Mouse (Mus musculus) kidney, postnatal 0 days (tissue): ENCODE results near the gene Ift20. TPM values are rescaled to one million over a fixed set of nuclear protein-coding genes. Genes with fewer than 3 reads are reported as not detected.
"Not testable (repeated sequence)": the region's sequence is repeated elsewhere in the genome, so short reads cannot be mapped to it uniquely, and the experiment has no call there.

Experiments used
- ATAC-seq: fragments of 200-750 bp; cut with Nextera tagmentation; replicated peaks from 2 replicates; pipeline ENCODE4 v1.8.0; 2017; ENCODE audit warnings: low read depth, moderate number of reproducible peaks, moderate TSS enrichment, moderate library complexity; ENCODE audit not compliant: low FRiP score
- DNase-seq: peaks from one replicate; pipeline ENCODE4 v3.0.0-alpha.2; 2016; ENCODE audit warnings: low spot score
- H3K27ac ChIP-seq: fragments of 300-500 bp; sonication (generic); 2 replicates; pipeline ENCODE4 v1.5.1; 2014; ENCODE audit warnings: mild to moderate bottlenecking
- H3K27me3 ChIP-seq: fragments of 300-500 bp; sonication (generic); 2 replicates; pipeline ENCODE4 v1.6.1; 2014; ENCODE audit warnings: low read length, mixed read lengths; ENCODE audit not compliant: insufficient read depth
- H3K36me3 ChIP-seq: fragments of 300-500 bp; sonication (generic); 2 replicates; pipeline ENCODE4 v1.6.1; 2014; ENCODE audit warnings: low read length, mixed read lengths; ENCODE audit not compliant: insufficient read depth
- H3K4me1 ChIP-seq: fragments of 300-500 bp; sonication (generic); replicated peaks from 2 replicates; pipeline ENCODE4 v1.6.1; 2014; ENCODE audit warnings: antibody characterized with exemption, low read length, mixed read lengths; ENCODE audit not compliant: insufficient read depth
- H3K4me2 ChIP-seq: fragments of 300-500 bp; sonication (generic); 2 replicates; pipeline ENCODE4 v1.6.1; 2014; ENCODE audit warnings: mild to moderate bottlenecking, low read length, moderate library complexity, mixed read lengths
- H3K4me3 ChIP-seq: fragments of 300-500 bp; sonication (generic); replicated peaks from 2 replicates; pipeline ENCODE4 v1.5.1; 2014; ENCODE audit warnings: low read depth, low read length
- H3K9ac ChIP-seq: fragments of 300-500 bp; sonication (generic); 2 replicates; pipeline ENCODE4 v1.6.1; 2014; ENCODE audit warnings: low read depth, low read length
- H3K9me3 ChIP-seq: fragments of 300-500 bp; sonication (generic); replicated peaks from 2 replicates; pipeline ENCODE4 v1.6.1; 2016; ENCODE audit warnings: low read length, inconsistent platforms, mixed read lengths
- CTCF ChIP-seq: IDR thresholded peaks from 2 replicates; pipeline ENCODE4 v1.5.1; 2016; ENCODE audit warnings: antibody characterized with exemption, low read depth, mild to moderate bottlenecking, moderate library complexity
- WGBS: fragments of 180-500 bp; shearing (Covaris S2); extraction: QIAGEN DNeasy Blood & Tissue Kit; methylation state at CpG from one replicate; pipeline ENCODE4 v1.1.7; 2014; 5-methylcytosine and 5-hydroxymethylcytosine counted together
- polyA plus RNA-seq: library from polyadenylated mRNA; unstranded; fragments of >200 nt; fragmentation: Nextera tagmentation; extraction: Ambion mirVana; gene quantifications from 2 replicates; pipeline ENCODE4 v1.2.1, GENCODE M21; 2015

Gene Ift20
- polyA plus RNA-seq, 1 experiment from 2014 or later = 185 TPM

DNA sequence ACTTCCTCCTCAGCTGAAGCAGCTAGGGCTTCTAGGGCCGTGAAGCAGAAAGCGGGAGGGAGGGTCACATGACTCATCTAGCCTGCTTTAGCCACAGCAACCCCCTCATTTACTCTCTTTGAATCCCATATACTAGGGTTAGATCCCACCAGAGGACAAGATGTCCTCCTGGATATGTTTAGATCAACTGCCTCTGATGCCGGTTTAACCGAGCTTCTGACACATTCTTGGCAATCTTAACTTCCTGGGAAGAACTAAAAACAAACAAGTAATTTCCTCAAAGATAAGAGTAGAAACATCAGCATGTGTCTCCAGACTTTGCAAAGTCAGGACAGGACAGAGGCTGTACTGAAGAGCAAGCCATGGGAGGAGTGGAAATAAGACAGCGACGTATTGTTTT, 30.6 kb downstream of the Ift20 start:
- Histone ChIP-seq H3K9me3 (no peaks in the 10 kb centered on the region), H3K4me2 (no peak overlapping the region), H3K9ac (no peak overlapping the region), H3K27me3 (no peaks in the 10 kb centered on the region), H3K4me1 (0 out of 2 replicates have a peak, but pooled peaks cover 3% of the 10 kb centered on the region), H3K4me3 (no peak overlapping the region), H3K27ac (peak overlapping the region; percentile 60), H3K36me3 (peaks cover 7% of the 10 kb centered on the region; the same call in 1 of the 2 replicates)
- peak; percentile 90 for DNase-seq
- ATAC-seq = peak; percentile 43; the same call in 1 of the 2 replicates
- TF ChIP-seq CTCF = no peak
- 36% methylated on average over 6 of the region's 6 CpGs for WGBS

DNA sequence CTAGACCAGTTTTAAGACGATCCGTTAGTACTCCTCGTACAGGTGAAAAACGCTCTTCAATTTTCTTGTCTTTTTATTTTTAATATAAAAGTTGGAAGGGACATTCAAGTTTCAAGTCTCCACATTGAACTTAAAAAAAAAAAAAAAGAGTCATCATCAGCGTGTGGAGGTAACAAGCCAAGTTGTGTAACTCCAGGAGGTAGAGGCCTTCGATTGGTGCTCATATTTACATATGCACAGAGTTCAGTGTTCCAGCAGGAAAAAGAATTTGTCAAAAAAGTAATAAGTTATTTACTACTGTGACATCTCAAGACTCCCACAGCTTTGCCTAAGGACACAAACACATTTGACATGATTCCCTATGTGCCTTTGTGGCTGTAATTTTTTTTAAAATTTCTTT, 31.5 kb downstream of the Ift20 start:
- H3K4me2 ChIP-seq = no peak overlapping the region
- H3K4me3 ChIP-seq = no peak overlapping the region
- DNase-seq (no peak), ATAC-seq (no peak)
- no peaks in the 10 kb centered on the region for H3K9me3 ChIP-seq
- WGBS = 72% methylated on average over 6 of the region's 6 CpGs
- 0 out of 2 replicates have a peak, but pooled peaks cover 3% of the 10 kb centered on the region for H3K4me1 ChIP-seq
- peaks cover 7% of the 10 kb centered on the region; the same call in 1 of the 2 replicates for H3K36me3 ChIP-seq
- H3K27me3 ChIP-seq = no peaks in the 10 kb centered on the region
- H3K27ac ChIP-seq = no peak overlapping the region
- H3K9ac ChIP-seq = no peak overlapping the region
- TF ChIP-seq CTCF = no peak

DNA sequence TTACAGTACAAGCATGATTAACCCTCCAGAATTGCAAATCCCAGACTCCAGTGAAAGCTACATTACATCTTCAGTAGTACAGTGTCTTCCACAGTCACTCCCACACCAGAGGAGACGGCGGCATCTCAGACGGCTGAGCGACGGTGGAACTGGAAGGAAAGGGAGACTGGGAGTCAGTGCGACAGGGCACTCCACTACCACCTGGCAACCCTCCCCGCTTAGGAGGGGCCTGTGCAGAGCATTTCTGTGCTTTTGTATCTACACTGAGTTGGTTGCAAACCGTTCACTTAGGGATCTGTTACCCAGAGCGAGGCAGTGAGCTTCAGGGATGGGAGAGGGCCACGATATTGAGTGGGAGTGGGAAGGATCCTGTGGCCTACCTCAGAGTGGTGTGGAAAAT, 32.7 kb downstream of the Ift20 start:
- 59% methylated on average over 10 of the region's 10 CpGs for WGBS
- Histone ChIP-seq H3K36me3 (peaks cover 7% of the 10 kb centered on the region; the same call in 1 of the 2 replicates), H3K9ac (no peak overlapping the region), H3K4me3 (no peak overlapping the region), H3K9me3 (no peaks in the 10 kb centered on the region), H3K4me1 (0 out of 2 replicates have a peak, but pooled peaks cover 3% of the 10 kb centered on the region), H3K27ac (no peak overlapping the region), H3K4me2 (no peak overlapping the region), H3K27me3 (no peaks in the 10 kb centered on the region)
- ATAC-seq (no peak), DNase-seq (no peak)
- TF ChIP-seq CTCF = no peak

DNA sequence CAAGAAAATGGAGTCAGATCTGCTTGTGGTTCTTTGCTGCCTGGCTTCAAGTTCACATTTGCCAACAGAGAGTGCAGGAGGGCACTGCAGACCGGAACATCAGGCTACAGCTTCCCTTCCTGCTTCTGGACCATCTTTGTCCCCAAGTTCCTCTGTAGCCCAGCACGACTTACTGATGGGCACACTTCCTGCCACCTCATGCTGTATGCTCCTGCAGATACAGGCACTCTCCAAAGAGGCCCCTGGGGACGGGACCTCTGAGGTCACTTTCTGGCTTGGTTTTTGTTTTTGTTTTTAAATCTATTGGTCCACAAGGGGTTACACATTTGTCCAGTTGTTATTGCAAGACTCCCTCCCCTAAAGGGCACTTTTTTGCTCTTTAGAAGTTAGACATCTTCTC, 33.6 kb downstream of the Ift20 start:
- H3K9me3 ChIP-seq = no peaks in the 10 kb centered on the region
- H3K36me3 ChIP-seq = peaks cover 7% of the 10 kb centered on the region; the same call in 1 of the 2 replicates
- 0 out of 2 replicates have a peak, but pooled peaks cover 3% of the 10 kb centered on the region for H3K4me1 ChIP-seq
- TF ChIP-seq CTCF = no peak
- H3K4me3 ChIP-seq = no peak overlapping the region
- no peak for ATAC-seq
- no peak overlapping the region for H3K4me2 ChIP-seq
- H3K27ac ChIP-seq = no peak overlapping the region
- H3K9ac ChIP-seq = no peak overlapping the region
- no peak for DNase-seq
- H3K27me3 ChIP-seq = no peaks in the 10 kb centered on the region
- 47% methylated on average over 3 of the region's 3 CpGs for WGBS

DNA sequence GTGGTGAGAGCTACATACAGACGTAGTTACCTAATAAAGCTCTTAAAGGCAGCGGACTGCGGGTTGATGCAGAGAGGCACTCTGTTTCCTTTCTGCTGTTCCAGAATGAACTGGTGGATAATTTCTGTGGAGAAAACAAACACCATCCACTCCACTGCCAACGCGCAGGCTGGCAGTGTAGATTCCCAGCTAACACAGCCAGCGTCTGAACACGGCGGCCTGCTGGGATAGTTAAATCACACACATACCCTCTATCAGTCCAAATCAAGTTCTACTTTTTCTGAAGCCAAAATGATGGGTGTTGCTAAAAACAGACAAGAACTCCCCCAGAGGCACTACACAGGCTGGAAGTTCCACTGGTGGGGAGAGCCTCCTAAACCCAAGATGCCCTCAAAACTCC, 35.3 kb downstream of the Ift20 start:
- H3K27ac ChIP-seq = no peak overlapping the region
- peaks cover 10% of the 10 kb centered on the region; the same call in 1 of the 2 replicates for H3K36me3 ChIP-seq
- no peaks in the 10 kb centered on the region for H3K27me3 ChIP-seq
- H3K4me3 ChIP-seq = no peak overlapping the region
- DNase-seq = no peak
- WGBS = 93% methylated on average over 8 of the region's 8 CpGs
- H3K9me3 ChIP-seq = no peaks in the 10 kb centered on the region
- H3K9ac ChIP-seq = no peak overlapping the region
- H3K4me2 ChIP-seq = no peak overlapping the region
- ATAC-seq = no peak
- no peak for TF ChIP-seq CTCF
- H3K4me1 ChIP-seq = no peaks in the 10 kb centered on the region

DNA sequence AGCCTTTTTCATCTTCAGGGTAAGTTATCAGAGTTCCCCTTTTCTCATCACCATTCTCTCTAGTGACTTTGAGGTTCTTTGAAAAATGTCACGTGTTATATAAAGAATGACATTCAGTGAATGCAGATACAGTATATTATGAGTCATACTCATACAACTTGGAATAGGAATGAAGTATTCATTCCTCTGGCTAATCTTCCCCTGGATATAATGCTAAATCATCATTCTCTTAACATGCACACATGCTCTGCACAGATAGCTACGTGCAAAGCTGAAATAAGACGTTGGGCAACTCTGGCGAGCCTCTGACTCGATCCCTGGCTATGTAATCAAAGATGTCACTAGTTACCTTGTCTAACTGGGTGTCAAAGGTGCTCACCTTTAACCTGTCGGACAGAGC, 35.7 kb downstream of the Ift20 start:
- WGBS = 87% methylated on average over 6 of the region's 6 CpGs
- Histone ChIP-seq H3K36me3 (peaks cover 10% of the 10 kb centered on the region; the same call in 1 of the 2 replicates), H3K27ac (no peak overlapping the region), H3K9ac (no peak overlapping the region), H3K4me3 (no peak overlapping the region), H3K4me2 (no peak overlapping the region), H3K27me3 (no peaks in the 10 kb centered on the region), H3K9me3 (no peaks in the 10 kb centered on the region), H3K4me1 (no peaks in the 10 kb centered on the region)
- TF ChIP-seq CTCF = no peak
- no peak for DNase-seq
- no peak for ATAC-seq

DNA sequence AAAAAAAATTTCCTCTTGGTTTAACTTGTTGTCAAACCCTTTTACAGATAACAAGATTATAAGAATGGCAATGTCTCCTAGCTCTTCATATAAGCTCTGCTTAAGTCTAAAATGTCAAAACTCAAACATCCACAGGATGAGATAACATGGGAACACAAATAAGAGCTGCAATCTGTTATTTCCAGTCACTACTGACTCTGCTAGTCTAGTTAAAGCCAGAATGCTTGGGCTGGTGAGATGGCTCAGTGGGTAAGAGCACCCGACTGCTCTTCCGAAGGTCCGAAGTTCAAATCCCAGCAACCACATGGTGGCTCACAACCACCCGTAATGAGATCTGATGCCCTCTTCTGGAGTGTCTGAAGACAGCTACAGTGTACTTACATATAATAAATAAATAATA, 37.9 kb downstream of the Ift20 start:
- H3K4me2 ChIP-seq, H3K27ac ChIP-seq, DNase-seq, H3K4me3 ChIP-seq, H3K27me3 ChIP-seq, H3K9ac ChIP-seq, H3K9me3 ChIP-seq, H3K36me3 ChIP-seq, H3K4me1 ChIP-seq, ATAC-seq: not testable (repeated sequence)
- 88% methylated on average over 2 of the region's 4 CpGs for WGBS
